Mouse (Mus musculus) hindbrain, embryonic 15.5 days (tissue): ENCODE data around the gene Vmn1r212. TPM values are rescaled to one million over a fixed set of nuclear protein-coding genes. Genes with fewer than 3 reads are reported as not detected.
"Not testable (repeated sequence)": the region's sequence is repeated elsewhere in the genome, so short reads cannot be mapped to it uniquely, and the experiment has no call there.

Source experiments
- ATAC-seq: fragments of 200-750 bp; cut with Nextera tagmentation; 2 replicates; pipeline ENCODE4 v1.8.0; 2017; ENCODE audit warnings: low read depth, moderate number of reproducible peaks, moderate TSS enrichment; ENCODE audit not compliant: low FRiP score
- H3K27ac ChIP-seq: fragments of 300-500 bp; sonication (generic); replicated peaks from 2 replicates; pipeline ENCODE4 v1.5.1; 2015; ENCODE audit warnings: mild to moderate bottlenecking, inconsistent platforms
- H3K27me3 ChIP-seq: fragments of 300-500 bp; sonication (generic); 2 replicates; pipeline ENCODE4 v1.6.1; 2015; ENCODE audit warnings: control low read depth, inconsistent platforms
- H3K36me3 ChIP-seq: fragments of 300-500 bp; sonication (generic); 2 replicates; pipeline ENCODE4 v1.6.1; 2015; ENCODE audit warnings: control low read depth, inconsistent platforms
- H3K4me1 ChIP-seq: fragments of 300-500 bp; sonication (generic); replicated peaks from 2 replicates; pipeline ENCODE4 v1.6.1; 2015; ENCODE audit warnings: control low read depth, inconsistent platforms
- H3K4me2 ChIP-seq: fragments of 300-500 bp; sonication (generic); 2 replicates; pipeline ENCODE4 v1.6.1; 2015; ENCODE audit warnings: moderate library complexity, mild to moderate bottlenecking, inconsistent platforms
- H3K4me3 ChIP-seq: fragments of 300-500 bp; sonication (generic); 2 replicates; pipeline ENCODE4 v1.5.1; 2015; ENCODE audit warnings: mild to moderate bottlenecking, inconsistent platforms
- H3K9ac ChIP-seq: fragments of 300-500 bp; sonication (generic); 2 replicates; pipeline ENCODE4 v1.6.1; 2015; ENCODE audit warnings: inconsistent platforms
- H3K9me3 ChIP-seq: fragments of 300-500 bp; sonication (generic); 2 replicates; pipeline ENCODE4 v1.6.1; 2016; ENCODE audit warnings: control low read depth, inconsistent platforms
- WGBS: fragments of 180-500 bp; shearing (Covaris S2); methylation state at CpG from one replicate; pipeline ENCODE4 v1.1.7; 2015; 5-methylcytosine and 5-hydroxymethylcytosine counted together
- polyA plus RNA-seq: library from polyadenylated mRNA; unstranded; fragments of >200 nt; fragmentation: Nextera tagmentation; extraction: Ambion mirVana; gene quantifications from 2 replicates; pipeline ENCODE4 v1.2.1, GENCODE M21; 2015

Vmn1r212 gene
- not detected in 2 replicates for polyA plus RNA-seq

DNA sequence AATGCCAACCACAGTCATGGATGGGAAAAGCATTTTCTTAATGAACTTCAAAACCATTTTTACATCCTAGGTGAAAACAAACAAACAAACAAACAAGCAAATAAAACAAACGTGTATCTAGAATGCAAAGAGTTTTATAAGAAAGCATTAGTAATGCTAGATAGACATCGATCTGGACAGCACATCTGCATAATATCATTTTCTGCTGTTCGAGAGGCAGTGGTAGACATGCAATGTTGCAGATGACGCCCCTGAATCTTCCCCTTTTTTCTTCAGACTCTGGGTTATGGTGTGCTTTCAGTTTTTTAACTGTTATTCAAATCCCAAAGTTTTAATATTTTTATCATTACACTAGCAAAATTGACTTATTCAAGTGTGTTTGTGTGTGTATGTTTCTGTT lies at the start of gene Vmn1r212:
Gene Vmn1r212 (minus strand): TSS at position 101 of the 400 bp plus-strand sequence.
- 83% methylated on average over 4 of the region's 4 CpGs for WGBS

DNA sequence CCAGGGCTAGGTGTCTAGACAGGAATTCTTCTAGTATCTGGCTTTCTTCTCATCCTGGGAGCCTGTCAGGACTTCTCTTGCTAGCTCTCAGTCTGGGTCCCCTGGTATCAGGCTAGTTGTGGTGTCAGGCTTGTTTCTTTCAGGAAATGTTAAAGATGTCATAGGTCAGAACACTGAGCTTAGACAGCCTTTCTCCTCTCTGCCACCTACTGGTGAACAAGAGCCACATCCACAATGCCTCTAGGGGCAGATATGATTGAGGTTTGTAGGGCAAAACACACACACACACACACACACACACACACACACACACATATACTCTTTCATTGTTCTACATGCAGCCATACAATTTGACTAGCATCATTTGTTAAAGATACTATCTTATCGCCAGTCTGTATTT lies 4.7 kb downstream of the Vmn1r212 start:
- WGBS, result 100% methylated on average over 1 of the region's 1 CpGs
- Histone ChIP-seq H3K4me3 (no peak overlapping the region), H3K4me1 (no peaks in the 10 kb centered on the region), H3K27me3 (no peaks in the 10 kb centered on the region), H3K36me3 (no peaks in the 10 kb centered on the region), H3K27ac (no peak overlapping the region), H3K9me3 (no peaks in the 10 kb centered on the region), H3K4me2 (no peak overlapping the region), H3K9ac (no peak overlapping the region)
- ATAC-seq, result no peak

More for the DNA sequence above, at the start of gene Vmn1r212:
- Histone ChIP-seq H3K36me3 (no peaks in the 10 kb centered on the region), H3K4me1 (no peaks in the 10 kb centered on the region), H3K4me3 (no peak within 1 kb of the TSS), H3K4me2 (no peak within 1 kb of the TSS), H3K9ac (no peak within 1 kb of the TSS), H3K27ac (no peak within 1 kb of the TSS), H3K9me3 (no peaks in the 10 kb centered on the region), H3K27me3 (no peaks in the 10 kb centered on the region)
- ATAC-seq, result no peak

- no peak within 1 kb of the TSS for H3K4me3 ChIP-seq
- H3K4me2 ChIP-seq, result no peak within 1 kb of the TSS
- H3K9ac ChIP-seq, result no peak within 1 kb of the TSS
- 88% methylated on average over 1 of the region's 1 CpGs for WGBS
- H3K4me1 ChIP-seq, result no peaks in the 10 kb centered on the region
- H3K9me3 ChIP-seq, result no peaks in the 10 kb centered on the region
- H3K36me3 ChIP-seq, result no peaks in the 10 kb centered on the region
- no peak within 1 kb of the TSS for H3K27ac ChIP-seq
- H3K27me3 ChIP-seq, result no peaks in the 10 kb centered on the region
- no peak for ATAC-seq
Observed at GRCm38 (mm10) chr13:22857461-22857860, 26.5 kb downstream of the Vmn1r212 start, which contains the start of gene Vmn1r211. Gene Vmn1r211, minus strand, starts transcription at chr13:22857561.

- ATAC-seq, result no peak
- H3K4me1 ChIP-seq, result no peaks in the 10 kb centered on the region
- H3K27me3 ChIP-seq, result no peaks in the 10 kb centered on the region
- H3K36me3 ChIP-seq, result no peaks in the 10 kb centered on the region
- no peak overlapping the region for H3K27ac ChIP-seq
- H3K9me3 ChIP-seq, result no peaks in the 10 kb centered on the region
- WGBS, result 74% methylated on average over 4 of the region's 4 CpGs
- no peak overlapping the region for H3K4me3 ChIP-seq
- no peak overlapping the region for H3K4me2 ChIP-seq
- no peak overlapping the region for H3K9ac ChIP-seq
Observed at GRCm38 (mm10) chr13:22854760-22855159, 29.2 kb downstream of the Vmn1r212 start.

DNA sequence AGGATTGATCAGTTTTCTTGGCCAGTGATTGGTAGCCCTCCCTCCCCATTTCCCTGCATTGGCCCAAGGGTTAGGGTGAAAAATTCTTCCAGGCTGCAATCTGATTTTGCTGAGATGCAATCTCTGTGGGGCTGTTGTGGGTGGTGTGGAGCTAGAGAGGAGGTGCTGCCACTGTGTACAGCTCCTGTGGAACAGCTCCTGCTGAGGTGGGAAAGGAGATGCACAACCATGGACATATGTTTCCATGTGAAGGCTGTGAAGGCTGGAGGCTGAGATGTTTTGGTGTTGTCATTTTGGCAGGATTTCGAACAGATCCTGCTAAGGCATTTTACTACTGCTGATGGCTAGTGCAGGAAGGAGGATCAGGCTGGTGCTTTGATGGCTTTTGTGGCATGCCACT lies 37.2 kb downstream of the Vmn1r212 start:
- no peak for ATAC-seq
- no peaks in the 10 kb centered on the region for H3K27me3 ChIP-seq
- H3K4me3 ChIP-seq, result no peak overlapping the region
- no peaks in the 10 kb centered on the region for H3K9me3 ChIP-seq
- WGBS, result 87% methylated on average over 1 of the region's 1 CpGs
- no peak overlapping the region for H3K27ac ChIP-seq
- H3K4me2 ChIP-seq, result no peak overlapping the region
- no peak overlapping the region for H3K9ac ChIP-seq
- no peaks in the 10 kb centered on the region for H3K4me1 ChIP-seq
- no peaks in the 10 kb centered on the region for H3K36me3 ChIP-seq

GRCm38 (mm10) chr13:22844304-22844703 lies 39.7 kb downstream of the Vmn1r212 start:
- ATAC-seq, H3K36me3 ChIP-seq, H3K4me1 ChIP-seq, H3K4me2 ChIP-seq, H3K9ac ChIP-seq, H3K27me3 ChIP-seq, H3K9me3 ChIP-seq, H3K4me3 ChIP-seq, H3K27ac ChIP-seq: not testable (repeated sequence)
- WGBS, result 33% methylated on average over 3 of the region's 3 CpGs

Other genes starting within 250 kb of the Vmn1r212 start
- not detected in 2 replicates for gene Vmn1r207-ps, start 154.6 kb downstream of the Vmn1r212 start, polyA plus RNA-seq
- not detected in 2 replicates for gene Vmn1r208, start 106.8 kb downstream of the Vmn1r212 start, polyA plus RNA-seq
- gene Vmn1r209, start 74.5 kb downstream of the Vmn1r212 start, polyA plus RNA-seq, result not detected in 2 replicates
- not detected in 2 replicates for gene Vmn1r210, start 52.9 kb downstream of the Vmn1r212 start, polyA plus RNA-seq
- gene Vmn1r211, start 26.6 kb downstream of the Vmn1r212 start, polyA plus RNA-seq, result not detected in 2 replicates
- not detected in 2 replicates for gene Vmn1r213, start 123.5 kb upstream of the Vmn1r212 start, polyA plus RNA-seq
- not detected in 2 replicates for gene Vmn1r214, start 146.2 kb upstream of the Vmn1r212 start, polyA plus RNA-seq
- not detected in 2 replicates for gene Vmn1r215, start 183.8 kb upstream of the Vmn1r212 start, polyA plus RNA-seq
- gene Vmn1r217, start 234.0 kb upstream of the Vmn1r212 start, polyA plus RNA-seq, result not detected in 2 replicates
- gene Vmn1r218, start 248.9 kb upstream of the Vmn1r212 start, polyA plus RNA-seq, result not detected in 2 replicates